Mouse (Mus musculus) forebrain, embryonic 15.5 days (tissue): ENCODE measurements at regions not wholly inside any gene's neighbourhood (a gene's known extent, or its start where the extent isn't known, plus 50 kb on each side); places are given as distances from the start of the nearest gene placed in this dataset.

ENCODE experiments used
- ATAC-seq: fragments of 200-750 bp; cut with Nextera tagmentation; replicated peaks from 2 replicates; pipeline ENCODE4 v1.8.0; 2017; ENCODE audit warnings: mild to moderate bottlenecking, moderate TSS enrichment, moderate library complexity
- H3K27ac ChIP-seq: fragments of 300-500 bp; sonication (generic); replicated peaks from 2 replicates; pipeline ENCODE4 v1.5.1; 2015; ENCODE audit warnings: mild to moderate bottlenecking, inconsistent platforms
- H3K27me3 ChIP-seq: fragments of 300-500 bp; sonication (generic); 2 replicates; pipeline ENCODE4 v1.6.1; 2015; ENCODE audit warnings: inconsistent platforms
- H3K36me3 ChIP-seq: fragments of 300-500 bp; sonication (generic); 2 replicates; pipeline ENCODE4 v1.6.1; 2015; ENCODE audit warnings: mild to moderate bottlenecking, inconsistent platforms
- H3K4me1 ChIP-seq: fragments of 300-500 bp; sonication (generic); 2 replicates; pipeline ENCODE4 v1.6.1; 2015; ENCODE audit warnings: inconsistent platforms
- H3K4me2 ChIP-seq: fragments of 300-500 bp; sonication (generic); replicated peaks from 2 replicates; pipeline ENCODE4 v1.6.1; 2015; ENCODE audit warnings: mild to moderate bottlenecking, inconsistent platforms
- H3K4me3 ChIP-seq: fragments of 300-500 bp; sonication (generic); 2 replicates; pipeline ENCODE4 v1.5.1; 2015; ENCODE audit warnings: mild to moderate bottlenecking, inconsistent platforms
- H3K9ac ChIP-seq: fragments of 300-500 bp; sonication (generic); replicated peaks from 2 replicates; pipeline ENCODE4 v1.6.1; 2015; ENCODE audit warnings: mild to moderate bottlenecking, inconsistent platforms
- H3K9me3 ChIP-seq: fragments of 300-500 bp; sonication (generic); 2 replicates; pipeline ENCODE4 v1.6.1; 2016; ENCODE audit warnings: inconsistent platforms
- WGBS: fragments of 180-500 bp; shearing (Covaris S2); methylation state at CpG from one replicate; pipeline ENCODE4 v1.1.7; 2015; ENCODE audit warnings: mixed read lengths; 5-methylcytosine and 5-hydroxymethylcytosine counted together

GRCm38 (mm10) chr13:50966826-50967225 is 133.9 kb upstream of the Spin1 start:
- H3K27me3 ChIP-seq, result no peaks in the 10 kb centered on the region
- no peak for ATAC-seq
- no peak overlapping the region for H3K4me2 ChIP-seq
- H3K27ac ChIP-seq, result no peak overlapping the region
- H3K4me3 ChIP-seq, result no peak overlapping the region
- H3K36me3 ChIP-seq, result no peaks in the 10 kb centered on the region
- H3K9me3 ChIP-seq, result no peaks in the 10 kb centered on the region
- no peak overlapping the region for H3K9ac ChIP-seq
- WGBS, result 82% methylated on average over 2 of the region's 2 CpGs
- H3K4me1 ChIP-seq, result no peaks in the 10 kb centered on the region

DNA sequence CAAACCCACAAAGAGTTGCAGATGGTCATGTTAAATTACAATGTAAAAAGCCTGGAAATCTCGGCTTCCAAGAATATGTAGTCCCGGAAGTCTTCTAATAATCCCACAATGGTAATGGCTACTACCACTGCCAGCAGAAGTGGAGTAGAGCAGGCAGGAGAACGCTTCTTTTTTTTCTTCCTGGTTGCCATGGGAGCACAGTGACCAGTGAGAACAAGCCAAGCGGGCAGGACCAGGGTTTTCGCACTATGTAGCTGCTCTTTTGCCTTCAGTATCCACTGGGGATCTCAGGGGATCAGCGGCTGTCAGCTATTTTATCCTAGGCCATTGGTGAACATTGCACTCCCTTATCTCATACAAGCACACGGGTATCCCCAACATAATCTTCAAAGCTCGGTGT is 127.3 kb upstream of the Spin1 start:
- H3K9ac ChIP-seq, result no peak overlapping the region
- no peak overlapping the region for H3K4me3 ChIP-seq
- no peaks in the 10 kb centered on the region for H3K4me1 ChIP-seq
- 70% methylated on average over 8 of the region's 8 CpGs for WGBS
- no peaks in the 10 kb centered on the region for H3K9me3 ChIP-seq
- no peaks in the 10 kb centered on the region for H3K36me3 ChIP-seq
- H3K4me2 ChIP-seq, result no peak overlapping the region
- ATAC-seq, result no peak
- no peaks in the 10 kb centered on the region for H3K27me3 ChIP-seq
- H3K27ac ChIP-seq, result no peak overlapping the region

DNA sequence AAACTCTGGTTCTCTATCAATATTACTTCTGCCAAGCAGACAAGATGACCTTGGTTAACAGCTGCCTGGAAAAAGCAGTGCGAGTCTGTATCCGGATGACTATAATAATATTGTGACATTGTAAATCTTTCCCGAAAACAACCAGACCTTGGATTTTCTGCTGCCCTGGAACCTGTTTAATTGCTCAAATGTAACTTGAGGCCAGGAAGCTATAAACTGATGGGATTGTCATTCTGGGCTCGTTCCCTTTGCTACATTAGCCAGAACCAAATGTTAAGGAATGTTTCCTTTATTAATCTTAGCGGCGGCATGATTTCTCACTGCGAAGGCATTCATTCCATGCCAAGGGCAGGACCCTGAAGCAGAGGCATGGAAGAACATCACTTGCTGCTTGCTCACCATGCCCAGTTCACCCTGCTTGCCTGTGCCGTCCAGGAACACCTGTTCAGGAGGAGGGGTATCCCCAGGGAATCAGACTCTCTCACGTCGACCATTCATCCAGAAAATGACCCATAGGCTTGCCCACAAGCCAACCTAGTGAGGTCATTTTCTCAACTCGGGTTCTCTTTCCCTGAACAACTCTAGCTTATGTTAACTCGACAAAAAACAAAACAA is 125.3 kb upstream of the Spin1 start:
- no peak overlapping the region for H3K4me3 ChIP-seq
- no peaks in the 10 kb centered on the region for H3K27me3 ChIP-seq
- no peak overlapping the region for H3K4me2 ChIP-seq
- no peak for ATAC-seq
- H3K27ac ChIP-seq, result no peak overlapping the region
- H3K36me3 ChIP-seq, result no peaks in the 10 kb centered on the region
- H3K4me1 ChIP-seq, result no peaks in the 10 kb centered on the region
- H3K9ac ChIP-seq, result no peak overlapping the region
- WGBS, result 76% methylated on average over 12 of the region's 12 CpGs
- H3K9me3 ChIP-seq, result no peaks in the 10 kb centered on the region

- H3K36me3 ChIP-seq, result no peaks in the 10 kb centered on the region
- no peaks in the 10 kb centered on the region for H3K9me3 ChIP-seq
- H3K4me2 ChIP-seq, result no peak overlapping the region
- H3K9ac ChIP-seq, result no peak overlapping the region
- no peak overlapping the region for H3K4me3 ChIP-seq
- whole genome bisulfite sequencing, result 55% methylated on average over 1 of the region's 1 CpGs
- no peak overlapping the region for H3K27ac ChIP-seq
- no peak for ATAC-seq
- H3K4me1 ChIP-seq, result no peaks in the 10 kb centered on the region
- H3K27me3 ChIP-seq, result no peaks in the 10 kb centered on the region
These were observed 118.7 kb upstream of the Spin1 start for GRCm38 (mm10) chr13:50982005-50982404.

- H3K9me3 ChIP-seq, result no peaks in the 10 kb centered on the region
- ATAC-seq, result no peak
- no peak overlapping the region for H3K4me2 ChIP-seq
- H3K4me3 ChIP-seq, result no peak overlapping the region
- H3K9ac ChIP-seq, result no peak overlapping the region
- H3K27ac ChIP-seq, result no peak overlapping the region
- WGBS, result 90% methylated on average over 10 of the region's 10 CpGs
- no peaks in the 10 kb centered on the region for H3K4me1 ChIP-seq
- H3K36me3 ChIP-seq, result no peaks in the 10 kb centered on the region
- H3K27me3 ChIP-seq, result no peaks in the 10 kb centered on the region
These were observed 117.7 kb upstream of the Spin1 start for GRCm38 (mm10) chr13:50982990-50983389.

- H3K27ac ChIP-seq, result no peak overlapping the region
- H3K4me2 ChIP-seq, result no peak overlapping the region
- H3K4me3 ChIP-seq, result no peak overlapping the region
- H3K9ac ChIP-seq, result no peak overlapping the region
- 88% methylated on average over 9 of the region's 9 CpGs for WGBS
- no peaks in the 10 kb centered on the region for H3K27me3 ChIP-seq
- no peaks in the 10 kb centered on the region for H3K9me3 ChIP-seq
- no peaks in the 10 kb centered on the region for H3K4me1 ChIP-seq
- ATAC-seq, result no peak
- no peaks in the 10 kb centered on the region for H3K36me3 ChIP-seq
These were observed 108.8 kb upstream of the Spin1 start for GRCm38 (mm10) chr13:50991726-50992432.

DNA sequence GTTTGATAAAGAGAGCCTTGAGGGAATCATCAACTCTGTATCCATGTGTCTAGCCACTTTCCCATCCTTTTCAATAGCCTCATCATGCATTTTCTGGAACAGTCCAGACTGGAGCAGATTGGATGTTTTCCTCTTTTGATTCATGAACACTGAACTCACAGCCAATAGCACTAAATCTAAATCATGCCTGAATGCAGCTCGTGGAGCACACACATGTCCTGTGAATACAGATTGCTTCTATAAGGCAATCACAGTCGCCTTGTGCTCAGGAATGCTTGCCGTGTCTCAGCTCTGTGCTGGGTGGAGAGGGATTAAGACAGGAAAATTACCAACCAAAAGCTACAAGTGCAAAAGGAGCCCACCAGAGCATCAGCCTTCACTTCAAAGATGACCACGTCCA is 100.9 kb upstream of the Spin1 start:
- no peak for ATAC-seq
- Histone ChIP-seq H3K36me3 (no peaks in the 10 kb centered on the region), H3K4me3 (no peak overlapping the region), H3K4me1 (no peaks in the 10 kb centered on the region), H3K4me2 (no peak overlapping the region), H3K27me3 (no peaks in the 10 kb centered on the region), H3K9me3 (no peaks in the 10 kb centered on the region), H3K27ac (no peak overlapping the region), H3K9ac (no peak overlapping the region)
- 75% methylated on average over 4 of the region's 4 CpGs for WGBS

- Histone ChIP-seq H3K36me3 (no peaks in the 10 kb centered on the region), H3K27me3 (no peaks in the 10 kb centered on the region), H3K4me2 (no peak overlapping the region), H3K4me3 (no peak overlapping the region), H3K9me3 (no peaks in the 10 kb centered on the region), H3K4me1 (no peaks in the 10 kb centered on the region), H3K27ac (no peak overlapping the region), H3K9ac (no peak overlapping the region)
- ATAC-seq, result no peak
- WGBS, result 77% methylated on average over 3 of the region's 3 CpGs
These were observed 95.9 kb upstream of the Spin1 start for GRCm38 (mm10) chr13:51004827-51005226.

- Histone ChIP-seq H3K36me3 (no peaks in the 10 kb centered on the region), H3K9ac (no peak overlapping the region), H3K4me3 (no peak overlapping the region), H3K27me3 (no peaks in the 10 kb centered on the region), H3K9me3 (no peaks in the 10 kb centered on the region), H3K27ac (no peak overlapping the region), H3K4me1 (no peaks in the 10 kb centered on the region), H3K4me2 (no peak overlapping the region)
- no peak for ATAC-seq
- WGBS, result 85% methylated on average over 7 of the region's 7 CpGs
These were observed 89.9 kb upstream of the Spin1 start for GRCm38 (mm10) chr13:51010736-51011135.

DNA sequence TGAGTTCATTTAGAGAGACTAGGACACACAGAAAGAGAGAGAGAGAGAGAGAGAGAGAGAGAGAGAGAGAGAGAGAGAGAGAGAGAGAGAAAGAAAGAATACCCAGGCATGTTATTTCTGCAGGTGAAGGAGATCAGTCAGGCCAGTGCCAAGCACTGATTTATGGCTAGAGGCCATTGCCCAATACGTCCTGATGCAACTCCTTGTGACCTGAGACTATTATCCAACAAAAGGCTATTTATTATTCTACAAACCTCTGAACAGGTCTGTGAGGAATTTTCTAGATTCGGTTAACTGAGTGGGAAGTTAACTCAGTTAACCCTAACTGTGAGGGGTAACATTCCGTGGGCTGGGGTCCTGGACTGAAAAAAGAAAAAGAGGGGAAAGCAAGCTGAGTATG is 84.5 kb upstream of the Spin1 start:
- no peaks in the 10 kb centered on the region for H3K4me1 ChIP-seq
- no peak for ATAC-seq
- WGBS, result 93% methylated on average over 3 of the region's 3 CpGs

DNA sequence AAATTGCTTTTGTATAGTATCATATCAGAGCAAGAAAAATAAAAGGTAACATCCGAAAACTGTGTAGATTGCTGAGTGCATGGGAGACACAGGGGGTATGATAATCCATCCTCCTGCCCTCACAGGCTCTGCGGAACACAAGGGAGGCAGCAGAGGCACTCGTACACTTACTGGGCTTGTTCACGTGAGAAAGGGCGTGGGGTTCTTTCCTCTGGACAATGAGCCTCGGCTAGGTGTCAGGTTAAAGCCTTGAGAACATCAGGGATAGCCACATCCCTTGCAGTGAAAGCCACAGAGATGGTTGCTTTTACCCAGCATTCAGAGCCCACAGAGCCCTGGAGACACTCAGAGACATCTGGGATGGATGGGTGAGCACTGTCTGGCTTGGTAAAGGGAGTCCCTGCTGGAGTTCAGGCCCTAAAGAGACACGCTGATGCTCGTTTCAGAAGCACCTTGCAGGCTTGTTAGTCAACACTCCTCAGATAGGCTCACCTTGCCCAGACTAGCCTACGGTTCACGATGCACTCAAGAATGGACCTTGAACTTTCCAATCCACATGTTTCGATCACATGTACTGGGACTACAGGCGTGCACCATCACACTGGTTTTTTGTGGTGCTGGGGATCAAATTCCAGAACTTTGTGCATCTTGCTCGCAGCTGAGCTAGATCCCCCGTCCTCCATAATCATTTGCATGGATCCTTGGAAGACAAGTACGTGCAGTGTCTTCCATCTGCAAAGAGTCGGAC is 83.5 kb upstream of the Spin1 start:
- ATAC-seq, result no peak
- H3K4me3 ChIP-seq, result no peak overlapping the region
- no peak overlapping the region for H3K27ac ChIP-seq
- H3K27me3 ChIP-seq, result no peaks in the 10 kb centered on the region
- no peak overlapping the region for H3K9ac ChIP-seq
- H3K36me3 ChIP-seq, result no peaks in the 10 kb centered on the region
- 0 out of 2 replicates have a peak, but pooled peaks cover 4% of the 10 kb centered on the region for H3K4me1 ChIP-seq
- WGBS, result 82% methylated on average over 16 of the region's 16 CpGs
- H3K9me3 ChIP-seq, result no peaks in the 10 kb centered on the region
- H3K4me2 ChIP-seq, result no peak overlapping the region

More for the DNA sequence above, 84.5 kb upstream of the Spin1 start:
- Histone ChIP-seq H3K27ac (no peak overlapping the region), H3K4me3 (no peak overlapping the region), H3K9me3 (no peaks in the 10 kb centered on the region), H3K4me2 (no peak overlapping the region), H3K36me3 (no peaks in the 10 kb centered on the region), H3K9ac (no peak overlapping the region), H3K27me3 (no peaks in the 10 kb centered on the region)

DNA sequence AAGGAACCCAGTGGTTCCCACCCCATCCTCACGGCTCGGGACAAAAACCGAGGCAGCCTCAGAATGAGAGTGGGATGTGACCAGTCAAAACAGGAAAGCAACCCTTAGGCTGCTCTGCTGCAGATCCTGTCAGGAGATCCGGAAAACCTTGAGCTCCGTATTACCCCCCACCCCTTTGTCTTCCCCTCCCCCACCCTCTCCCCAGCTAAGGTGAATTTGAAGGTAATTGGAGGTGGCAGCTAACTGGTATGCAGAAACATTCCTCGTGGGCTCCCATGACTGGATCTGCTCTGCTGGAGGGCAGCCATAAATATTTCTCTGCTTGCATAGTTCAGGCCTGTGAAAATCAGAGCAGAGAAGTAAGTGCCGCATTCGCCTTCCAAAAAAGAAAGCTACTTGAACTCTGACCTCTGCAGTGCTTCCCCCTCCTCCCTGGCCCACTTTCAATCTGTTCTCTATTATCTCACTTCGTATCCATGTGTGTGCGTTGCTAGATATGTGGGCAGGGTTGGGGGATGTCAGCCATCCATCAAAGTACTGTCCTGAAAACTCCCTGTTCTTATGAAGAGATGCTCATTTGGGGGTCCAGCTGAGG is 82.9 kb upstream of the Spin1 start:
- no peaks in the 10 kb centered on the region for H3K36me3 ChIP-seq
- H3K27ac ChIP-seq, result no peak overlapping the region
- no peak for ATAC-seq
- H3K9me3 ChIP-seq, result no peaks in the 10 kb centered on the region
- H3K4me2 ChIP-seq, result no peak overlapping the region
- 59% methylated on average over 10 of the region's 10 CpGs for WGBS
- no peak overlapping the region for H3K9ac ChIP-seq
- H3K4me3 ChIP-seq, result no peak overlapping the region
- H3K4me1 ChIP-seq, result 0 out of 2 replicates have a peak, but pooled peaks cover 5% of the 10 kb centered on the region
- H3K27me3 ChIP-seq, result no peaks in the 10 kb centered on the region
